Mouse (Mus musculus) ES-E14 (cell line): ENCODE measurements at regions not wholly inside any gene's neighbourhood (a gene's known extent, or its start where the extent isn't known, plus 50 kb on each side); places are given as distances from the start of the nearest gene placed in this dataset.

Experiments used
- CHD2 ChIP-seq: IDR thresholded peaks from 2 replicates; pipeline ENCODE4 v1.6.1; 2014; ENCODE audit warnings: mild to moderate bottlenecking, low read depth, low read length, inconsistent platforms
- HCFC1 ChIP-seq: IDR thresholded peaks from 2 replicates; pipeline ENCODE4 v1.6.1; 2012; ENCODE audit warnings: low read length, inconsistent platforms, borderline replicate concordance; ENCODE audit not compliant: insufficient read depth
- MAFK ChIP-seq: IDR thresholded peaks from 2 replicates; pipeline ENCODE4 v1.6.1; 2014; ENCODE audit warnings: mild to moderate bottlenecking, low read depth, low read length, inconsistent platforms; ENCODE audit not compliant: insufficient read depth
- ZC3H11A ChIP-seq: IDR thresholded peaks from 2 replicates; pipeline ENCODE4 v1.6.1; 2012; ENCODE audit warnings: low read depth, mild to moderate bottlenecking, inconsistent platforms, low read length, borderline replicate concordance
- ZNF384 ChIP-seq: IDR thresholded peaks from 2 replicates; pipeline ENCODE4 v1.6.1; 2012; ENCODE audit warnings: low read depth, low read length, inconsistent platforms

- no peak for TF ChIP-seq CHD2
- TF ChIP-seq MAFK, result no peak
- no peak for TF ChIP-seq HCFC1
- no peak for TF ChIP-seq ZC3H11A
- no peak for TF ChIP-seq ZNF384
Measured at GRCm38 (mm10) chr12:114009391-114009790, 465.7 kb downstream of the Adam6a start.
